8 mouse cellular contexts compared by ENCODE assay signal in the genomic region with DNA sequence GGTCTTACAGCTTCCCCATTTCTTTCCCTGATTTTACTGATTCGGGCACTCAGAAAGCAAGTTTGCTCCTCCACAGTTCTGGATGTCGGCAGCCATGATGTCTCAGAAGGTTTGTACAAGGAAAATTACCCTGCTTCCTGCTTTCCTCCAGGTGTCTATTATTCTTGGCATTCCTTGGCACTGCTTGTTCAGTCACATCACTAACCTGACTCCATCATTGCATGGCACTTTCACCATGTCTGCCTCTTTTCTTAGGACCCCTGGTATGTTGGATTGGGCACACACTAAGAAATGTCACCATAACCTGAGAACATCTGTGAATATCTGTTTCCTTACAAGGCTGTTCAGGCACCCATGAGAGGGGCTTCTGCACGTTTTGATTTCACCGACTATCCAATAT. TPM values are rescaled to one million over a fixed set of nuclear protein-coding genes. Genes with fewer than 3 reads are reported as not detected.
DNase-seq lines count a peak whose midpoint lies in the region; ATAC-seq and TF ChIP-seq lines count a peak whose summit lies in the region.
"Had no signal": no experiment of that assay in that cellular context is flagged by ENCODE, and none has a peak within 500 bp of the region (broad histone marks: within the 10 kb centered on the region; RNA-seq: fewer than 3 reads in every experiment).

No protein-coding gene starts in this region.

- H3K4me1 ChIP-seq in liver, adult 2 months (ENCODE audit: control insufficient read depth, insufficient read depth, low read length) = peaks cover 16% of the 10 kb centered on the region
- peaks cover 51% of the 10 kb centered on the region for H3K4me1 ChIP-seq in hindbrain, embryonic 12.5 days
- peaks cover 40% of the 10 kb centered on the region for H3K4me1 ChIP-seq in limb, embryonic 14.5 days (ENCODE audit: control insufficient read depth, insufficient read depth, low read length)
- peaks cover 26% of the 10 kb centered on the region for H3K4me1 ChIP-seq in stomach, embryonic 14.5 days (ENCODE audit: control insufficient read depth, insufficient read depth, low read length)

- peaks cover 26% of the 10 kb centered on the region for H3K79me2 ChIP-seq in liver, adult 2 months (ENCODE audit: control insufficient read depth, insufficient read depth, low read length)

- no peak for DNase-seq in liver, adult 2 months (ENCODE audit: extremely low read depth, low read depth, low spot score)
- DNase-seq in liver (no peak), MN1 (ENCODE audit: low spot score) (no peak)
- DNase-seq in limb, embryonic 14.5 days (ENCODE audit: low spot score) = no peak
- DNase-seq in thymus, postnatal 0 days (ENCODE audit: low spot score) = no peak
- DNase-seq: left cerebral cortex, postnatal 4 days had no signal

- WGBS in liver, adult 2 months = 71% methylated on average over 4 of the region's 4 CpGs
- WGBS in hindbrain, embryonic 12.5 days = 86% methylated on average over 4 of the region's 4 CpGs
- 72% methylated on average over 4 of the region's 4 CpGs for WGBS in limb, embryonic 14.5 days
- WGBS in stomach, embryonic 14.5 days = 68% methylated on average over 4 of the region's 4 CpGs

- peak overlapping the region; percentile 12; the same call in 1 of the 2 replicates for H3K9ac ChIP-seq in liver, adult 2 months (ENCODE audit: low read depth, low read length)
- H3K9ac ChIP-seq in hindbrain, embryonic 12.5 days = 0 out of 2 replicates have a peak overlapping the region, but pooled peaks have one; percentile 18
- H3K9ac ChIP-seq in limb, embryonic 14.5 days (ENCODE audit: low read depth, low read length, severe bottlenecking) = no peak overlapping the region
- H3K9ac ChIP-seq in stomach, embryonic 14.5 days (replicated peaks; ENCODE audit: low read depth, low read length) = 0 out of 2 replicates have a peak overlapping the region, but pooled peaks have one; percentile 18

- H3K27me3 ChIP-seq in liver, adult 2 months (ENCODE audit: control insufficient read depth, insufficient read depth, low read length) = no peaks in the 10 kb centered on the region
- H3K27me3 ChIP-seq in hindbrain, embryonic 12.5 days = no peaks in the 10 kb centered on the region
- H3K27me3 ChIP-seq in limb, embryonic 14.5 days (ENCODE audit: control insufficient read depth, insufficient read depth, low read length) = no peaks in the 10 kb centered on the region
- H3K27me3 ChIP-seq in stomach, embryonic 14.5 days (ENCODE audit: control insufficient read depth, insufficient read depth, low read length) = no peaks in the 10 kb centered on the region

- ATAC-seq in hindbrain, embryonic 12.5 days (ENCODE audit: low FRiP score) = no peak
- no peak for ATAC-seq in limb, embryonic 14.5 days (ENCODE audit: low FRiP score, low read depth)
- no peak for ATAC-seq in stomach, embryonic 14.5 days (ENCODE audit: insufficient number of reproducible peaks, insufficient read depth, low FRiP score, low read depth)

- no peak for TF ChIP-seq CTCF in liver, adult 2 months (IDR thresholded peaks at IDR 0.05; ENCODE audit: low read depth, low read length)

- peak overlapping the region; percentile 85; the same call in 1 of the 2 replicates for H3K4me2 ChIP-seq in hindbrain, embryonic 12.5 days (replicated peaks)
- H3K4me2 ChIP-seq in limb, embryonic 14.5 days (replicated peaks; ENCODE audit: low read depth, low read length, severe bottlenecking) = peak overlapping the region; percentile 62
- peak overlapping the region; percentile 70; the same call in 1 of the 2 replicates for H3K4me2 ChIP-seq in stomach, embryonic 14.5 days (replicated peaks; ENCODE audit: low read depth, low read length)

- H3K4me3 ChIP-seq in liver, adult 2 months (ENCODE audit: insufficient read depth, low read depth, low read length) = no peak overlapping the region
- no peak overlapping the region for H3K4me3 ChIP-seq in hindbrain, embryonic 12.5 days
- no peak overlapping the region for H3K4me3 ChIP-seq in limb, embryonic 14.5 days (replicated peaks; ENCODE audit: low read length)
- peak overlapping the region; percentile 97; the same call in 1 of the 2 replicates for H3K4me3 ChIP-seq in stomach, embryonic 14.5 days (ENCODE audit: low read depth, low read length)

- no peaks in the 10 kb centered on the region for H3K36me3 ChIP-seq in liver, adult 2 months (ENCODE audit: control insufficient read depth, insufficient read depth, low read length)
- no peaks in the 10 kb centered on the region for H3K36me3 ChIP-seq in hindbrain, embryonic 12.5 days
- H3K36me3 ChIP-seq in limb, embryonic 14.5 days (ENCODE audit: control insufficient read depth, insufficient read depth, low read length) = no peaks in the 10 kb centered on the region
- H3K36me3 ChIP-seq in stomach, embryonic 14.5 days (ENCODE audit: control insufficient read depth, insufficient read depth, low read length) = no peaks in the 10 kb centered on the region; the same call in 1 of the 2 replicates

- no peak for TF ChIP-seq POLR2A in liver, adult 2 months (IDR thresholded peaks at IDR 0.05; ENCODE audit: extremely low read depth, insufficient read depth, low read length)
- TF ChIP-seq POLR2A in limb, embryonic 14.5 days (IDR thresholded peaks at IDR 0.05; ENCODE audit: borderline replicate concordance, extremely low read depth, insufficient read depth, insufficient read length) = no peak

- no peaks in the 10 kb centered on the region for H3K9me3 ChIP-seq in hindbrain, embryonic 12.5 days (replicated peaks)
- no peaks in the 10 kb centered on the region for H3K9me3 ChIP-seq in limb, embryonic 14.5 days (ENCODE audit: control insufficient read depth, low read length)
- no peaks in the 10 kb centered on the region for H3K9me3 ChIP-seq in stomach, embryonic 14.5 days (ENCODE audit: control insufficient read depth, low read depth, low read length)

- H3K27ac ChIP-seq in liver, adult 2 months (replicated peaks; ENCODE audit: insufficient read depth, low read depth, low read length) = peak overlapping the region; percentile 91
- no peak overlapping the region for H3K27ac ChIP-seq in hindbrain, embryonic 12.5 days
- H3K27ac ChIP-seq in limb, embryonic 14.5 days (replicated peaks; ENCODE audit: low read depth, low read length) = no peak overlapping the region
- no peak overlapping the region for H3K27ac ChIP-seq in stomach, embryonic 14.5 days (ENCODE audit: low read length)

RNA-seq across cellular contexts. Expression of gene Tent4a, which starts 1.6 kb away (rescaled TPM):
- 8.7 and 8.9 TPM in 2 replicates for total RNA-seq in liver, adult 2 months (2014; rRNA removed)
- polyA plus RNA-seq in liver, adult 2 months (2012; rRNA removed) = 9.9 and 11.0 TPM in 2 replicates
- 5.9 and 8.4 TPM in 2 replicates for polyA plus RNA-seq in hindbrain, embryonic 12.5 days (2016; fragmentation: Nextera tagmentation; extraction: Ambion mirVana)
- polyA plus RNA-seq in limb, embryonic 14.5 days (2012; rRNA removed) = 25.7 and 29.0 TPM in 2 replicates
- polyA plus RNA-seq in limb, embryonic 14.5 days (2014; fragmentation: Nextera tagmentation; extraction: Ambion mirVana) = 8.7 and 9.9 TPM in 2 replicates
- polyA plus RNA-seq in stomach, embryonic 14.5 days (2014; fragmentation: Nextera tagmentation; extraction: Ambion mirVana) = 7.9 and 8.8 TPM in 2 replicates
- polyA plus RNA-seq in thymus, postnatal 0 days (2015; fragmentation: Nextera tagmentation; extraction: Ambion mirVana) = 3.7 and 5.4 TPM in 2 replicates

RNA-seq across cellular contexts. Expression of gene Nsun2, which starts 2.5 kb away (rescaled TPM):
- total RNA-seq in liver, adult 2 months (2014; rRNA removed) = 74.1 and 81.0 TPM in 2 replicates
- 40.5 and 48.3 TPM in 2 replicates for polyA plus RNA-seq in liver, adult 2 months (2012; rRNA removed)
- polyA plus RNA-seq in hindbrain, embryonic 12.5 days (2016; fragmentation: Nextera tagmentation; extraction: Ambion mirVana) = 91.8 and 98.4 TPM in 2 replicates
- 102 and 106 TPM in 2 replicates for polyA plus RNA-seq in limb, embryonic 14.5 days (2012; rRNA removed)
- polyA plus RNA-seq in limb, embryonic 14.5 days (2014; fragmentation: Nextera tagmentation; extraction: Ambion mirVana) = 130 and 134 TPM in 2 replicates
- polyA plus RNA-seq in stomach, embryonic 14.5 days (2014; fragmentation: Nextera tagmentation; extraction: Ambion mirVana) = 110 and 116 TPM in 2 replicates
- 126 and 131 TPM in 2 replicates for polyA plus RNA-seq in thymus, postnatal 0 days (2015; fragmentation: Nextera tagmentation; extraction: Ambion mirVana)
